Mouse (Mus musculus): Measurements from ENCODE around the gene Ift27.

The Ift27 gene

DNA sequence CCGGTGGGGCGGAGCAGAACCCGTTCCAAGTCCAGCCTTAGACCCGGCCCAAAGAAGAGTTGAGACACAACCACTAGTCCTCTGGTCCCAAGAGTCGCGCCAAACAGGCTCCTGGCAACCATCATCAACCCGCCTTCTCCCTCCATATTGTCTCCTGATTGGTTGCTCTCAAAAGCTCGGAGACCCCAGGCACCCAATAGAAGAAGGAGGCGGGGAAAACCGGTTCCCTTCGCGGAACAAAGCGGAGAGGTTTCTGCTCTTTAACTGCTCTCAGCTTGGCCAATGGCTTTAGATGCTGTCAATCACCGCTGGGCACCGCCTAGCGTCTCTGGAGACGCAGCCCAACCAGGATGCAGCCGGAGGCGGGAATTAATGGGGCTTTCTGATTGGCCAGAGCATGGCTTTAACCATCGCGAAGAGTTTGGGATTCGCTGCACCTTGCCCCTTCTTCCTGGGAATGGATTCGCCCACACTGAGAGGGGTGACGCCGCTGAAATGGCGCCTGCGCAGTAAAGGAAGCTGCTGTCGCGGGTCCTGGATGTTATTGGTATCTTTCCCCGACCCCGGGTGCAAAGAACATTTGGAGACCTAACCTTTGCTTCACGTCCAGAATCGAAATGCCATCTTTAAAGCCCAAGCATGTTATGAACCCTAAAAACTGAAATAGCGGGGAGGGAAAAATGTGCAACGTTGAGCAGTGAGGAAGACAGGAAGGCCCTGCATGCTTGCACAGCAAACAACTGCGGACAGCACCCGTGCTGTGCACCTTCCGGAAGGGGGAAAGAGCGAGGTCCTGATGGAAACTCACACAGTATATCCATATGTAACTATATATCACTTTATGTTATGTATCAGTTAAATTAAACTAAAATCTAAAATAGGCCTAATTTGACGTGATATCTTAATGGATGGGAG, at the start of gene Ift27:
TSS of gene Ift27 (minus strand) at position 136 of the 915 bp plus-strand sequence.
- DNase-seq = peak; percentile 100

DNA sequence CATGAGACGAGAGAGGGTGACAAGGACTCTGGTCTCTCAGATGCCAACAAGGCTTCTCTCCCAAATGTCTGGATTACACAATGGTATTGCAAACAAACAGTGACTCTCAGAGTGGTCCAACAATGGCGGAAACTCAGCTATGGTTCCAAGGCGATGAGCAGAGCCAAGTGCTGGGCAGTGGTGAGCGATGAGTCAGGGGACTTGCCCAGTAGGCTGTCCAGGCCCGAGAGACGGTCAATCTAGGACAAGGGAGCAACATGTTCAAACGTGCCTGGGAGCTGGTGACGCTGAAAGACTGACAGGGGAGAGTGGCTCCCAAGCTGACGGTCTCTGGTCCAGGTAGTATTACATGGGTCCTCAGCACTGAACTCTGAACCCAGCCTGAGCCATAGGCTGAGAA, 41.4 kb upstream of the Ift27 start:
- no peak for DNase-seq

DNA sequence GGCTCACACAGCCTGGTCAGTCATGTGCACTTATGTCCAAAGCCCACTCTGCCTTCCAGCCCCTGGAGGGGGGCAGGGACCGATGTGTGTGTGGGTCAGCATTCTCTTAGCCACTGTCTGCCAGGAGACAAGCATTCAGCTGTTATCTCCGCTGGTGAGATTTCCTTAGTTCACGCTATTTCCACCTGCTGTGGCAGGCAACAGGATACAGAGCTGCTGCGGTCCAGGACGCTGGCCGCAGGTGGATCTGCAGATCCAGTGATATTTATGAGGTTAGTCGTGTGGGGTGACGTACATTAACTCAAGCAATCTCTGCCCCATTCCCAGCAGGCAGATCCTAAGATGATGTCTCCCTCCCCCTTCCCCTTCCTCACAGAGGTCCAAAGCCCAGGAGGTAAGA, 37.5 kb upstream of the Ift27 start:
- no peak for DNase-seq

DNA sequence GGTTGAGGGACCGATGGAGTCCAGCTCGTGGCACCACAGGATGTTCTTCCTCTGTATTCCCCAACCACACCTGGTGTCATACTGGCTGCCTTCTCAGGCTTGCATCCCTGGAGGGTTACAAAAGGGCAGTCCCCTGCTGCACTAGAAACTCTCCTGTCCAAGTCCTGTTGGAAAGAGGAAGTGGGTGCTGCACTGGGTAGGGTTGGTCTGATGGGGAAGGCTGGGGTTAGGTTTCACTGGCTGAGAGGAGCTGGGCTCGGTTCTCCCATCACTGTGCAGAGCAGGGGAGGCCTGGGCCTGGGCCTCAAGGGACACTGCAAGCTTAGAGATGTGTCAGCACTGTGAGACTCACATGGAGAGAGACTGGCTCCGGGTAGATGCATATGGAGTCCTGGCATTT, 36.3 kb upstream of the Ift27 start:
- no peak for DNase-seq

DNA sequence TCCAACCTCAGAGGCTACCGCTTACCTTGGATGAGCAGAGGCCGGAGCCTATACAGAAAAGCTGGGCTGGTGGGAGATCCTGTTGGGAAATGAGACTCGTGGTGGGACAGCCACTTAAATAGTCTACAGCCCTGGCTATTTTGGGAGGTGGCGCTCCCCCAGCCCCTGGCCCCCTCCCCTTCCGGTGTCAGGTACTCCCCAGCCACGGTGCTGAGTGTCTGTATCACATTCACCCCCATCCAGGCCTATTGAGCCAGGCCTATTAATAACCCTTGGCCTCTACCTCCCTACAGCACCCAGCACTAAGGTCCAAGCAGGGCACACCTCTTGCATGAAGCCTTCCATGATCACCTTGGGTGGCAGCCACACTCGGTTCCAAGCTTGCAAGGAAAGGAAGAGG, 32.4 kb upstream of the Ift27 start, which contains the start of gene Pvalb:
TSS of gene Pvalb (minus strand) at position 89 of the 400 bp plus-strand sequence.
- no peak for DNase-seq

DNA sequence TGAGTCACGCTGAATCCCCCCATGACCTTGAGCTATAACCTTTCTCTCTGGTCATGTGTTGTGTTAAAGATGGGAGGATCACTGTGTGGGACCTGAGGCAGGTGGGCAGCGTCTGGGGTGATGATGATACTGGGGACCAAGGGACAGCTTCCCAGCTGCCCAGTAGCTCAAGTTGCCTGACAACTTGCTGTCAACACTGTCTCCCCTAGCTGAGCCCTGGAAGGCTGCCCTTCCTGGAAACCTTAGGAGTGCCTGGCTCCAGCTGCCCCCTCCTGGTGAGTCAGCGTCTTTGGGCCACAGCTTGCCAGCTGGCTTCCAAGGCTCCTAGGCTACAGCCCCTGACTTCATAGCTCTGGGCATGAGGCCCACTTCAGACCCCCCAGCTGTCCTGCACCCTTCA, 31.3 kb upstream of the Ift27 start:
- no peak for DNase-seq

DNA sequence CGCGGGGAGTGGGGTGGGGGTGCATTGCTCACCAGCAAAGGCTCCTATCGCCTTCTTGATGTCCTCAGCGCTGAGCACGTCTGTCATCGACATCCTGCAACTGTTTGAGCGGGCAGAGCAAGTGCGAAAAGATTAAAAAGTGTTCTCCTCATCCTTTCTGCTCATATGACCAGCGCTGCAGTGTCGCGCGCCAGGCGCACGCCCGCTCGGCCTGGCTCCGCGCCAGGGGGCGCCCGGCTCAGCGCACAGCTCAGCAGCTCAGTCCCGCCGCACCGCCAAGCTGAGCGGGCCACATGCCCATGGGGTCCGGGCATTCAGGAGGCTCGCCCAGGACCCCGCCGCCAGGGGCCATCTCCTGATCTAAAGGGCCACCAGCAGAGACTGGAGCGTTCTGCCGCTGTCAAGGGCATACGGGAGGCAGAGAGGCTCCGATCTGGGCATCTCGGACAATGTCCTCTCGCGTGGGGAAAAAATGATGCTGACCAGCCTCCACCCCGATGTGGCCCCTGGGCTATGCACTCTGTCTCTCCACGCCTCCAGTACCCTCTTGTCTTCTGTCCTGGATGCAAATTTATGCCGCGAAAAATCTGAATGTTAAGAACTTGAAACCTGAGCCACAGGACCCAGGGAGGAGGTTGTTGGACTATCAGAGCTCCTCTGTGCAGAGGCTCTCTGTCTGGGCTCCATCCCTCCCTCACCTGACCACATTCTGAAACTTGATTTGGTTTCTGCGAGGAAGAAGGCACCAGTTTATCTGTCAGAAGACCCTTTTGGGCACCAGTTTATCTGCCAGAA, 30.3 kb upstream of the Ift27 start:
- peak; percentile 41 for DNase-seq

DNA sequence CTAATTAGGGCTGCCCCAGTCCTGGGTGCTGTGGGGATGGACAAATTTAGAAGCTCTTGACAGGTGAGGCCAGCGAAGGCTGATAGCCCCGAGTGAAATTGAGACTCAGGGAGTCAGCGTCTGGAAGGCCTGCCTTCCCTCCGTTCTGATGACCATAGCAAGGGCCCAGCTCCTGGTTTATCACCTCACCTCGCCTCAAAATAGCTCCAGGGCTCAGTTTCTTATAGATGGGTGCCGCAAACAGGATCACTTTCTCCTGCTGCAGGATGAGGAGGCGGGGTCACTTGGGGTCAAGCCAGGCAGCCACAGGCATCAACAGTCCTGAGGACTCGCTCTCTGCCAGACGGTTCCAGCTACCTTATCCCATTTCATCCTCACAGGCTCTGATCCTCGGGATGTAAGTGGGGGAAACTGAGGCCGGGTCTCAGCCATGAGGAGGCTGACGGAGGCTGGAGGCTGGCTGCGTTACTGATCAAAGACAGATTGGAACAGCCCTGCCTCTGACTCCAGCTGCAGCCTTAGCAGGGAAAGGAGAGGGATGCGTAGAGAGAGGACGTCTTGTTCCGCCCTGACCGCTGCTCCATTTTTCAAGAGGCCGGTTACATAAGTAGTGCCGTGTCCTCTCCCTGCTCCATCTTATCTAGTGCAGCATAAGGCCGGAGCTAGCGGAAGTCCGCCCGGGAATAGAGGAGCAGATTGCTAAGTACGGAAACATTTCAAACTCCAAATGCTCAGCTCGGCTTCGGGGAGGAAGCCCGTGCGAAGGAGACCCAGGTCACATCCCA, 21.4 kb upstream of the Ift27 start:
- DNase-seq = no peak

DNA sequence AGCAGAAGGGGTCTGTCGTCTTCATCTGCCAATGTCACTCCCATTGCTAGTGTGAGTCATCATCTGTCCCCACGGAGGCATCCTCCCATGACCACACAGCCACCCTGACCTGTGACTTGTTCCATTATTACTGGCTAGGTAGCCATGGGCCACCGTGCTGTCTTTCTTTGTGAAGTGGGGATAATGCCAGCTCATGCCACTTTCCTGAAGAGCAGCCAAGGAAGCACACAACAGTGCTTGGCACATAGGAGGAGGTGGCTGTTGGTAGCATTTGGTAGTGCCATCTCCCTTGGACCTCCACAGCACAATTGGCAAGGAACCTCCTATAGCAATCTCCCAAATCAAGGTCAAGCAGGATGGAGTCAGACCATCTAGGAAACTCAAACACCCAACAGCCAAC, 20.4 kb upstream of the Ift27 start:
- no peak for DNase-seq

DNA sequence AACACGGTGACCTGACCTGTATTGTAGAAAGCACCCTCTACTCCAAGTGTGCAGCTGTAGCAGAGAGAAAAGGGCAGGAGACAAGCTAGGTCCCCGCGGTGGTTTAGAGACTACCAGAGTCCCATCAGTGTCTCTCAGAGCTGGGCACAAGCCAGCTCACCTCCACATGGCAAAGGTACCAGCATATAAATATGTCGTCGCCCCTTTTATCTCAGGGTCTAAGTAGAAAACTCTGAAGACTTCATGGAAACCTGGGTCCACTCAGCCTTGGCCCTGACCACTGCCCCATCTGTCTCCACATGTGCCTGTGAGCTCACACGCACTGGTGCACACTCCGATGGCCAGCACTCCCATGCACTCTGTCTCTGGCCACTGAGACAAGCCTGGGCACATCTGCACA, 15.7 kb upstream of the Ift27 start:
- DNase-seq = no peak

DNA sequence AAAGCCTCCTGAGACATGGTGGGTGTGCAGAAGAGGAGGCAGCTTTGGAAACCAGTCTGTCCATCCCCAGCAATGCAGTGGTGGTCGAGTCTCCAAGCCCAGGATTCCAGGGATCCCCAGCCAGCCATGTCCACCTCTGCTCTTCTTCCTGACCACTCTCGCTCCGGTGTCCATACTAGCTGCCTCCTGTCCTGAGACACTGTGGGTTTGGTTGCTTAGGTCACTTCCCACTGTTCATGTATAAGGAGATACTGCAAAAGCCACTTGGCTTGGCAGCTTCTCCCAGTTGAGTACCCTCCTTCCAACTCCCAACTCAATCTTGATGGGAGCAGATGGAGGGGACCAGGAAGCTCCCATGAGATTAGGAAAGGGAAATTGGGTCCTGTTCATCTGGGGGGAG, 14.6 kb upstream of the Ift27 start:
- DNase-seq = no peak

DNA sequence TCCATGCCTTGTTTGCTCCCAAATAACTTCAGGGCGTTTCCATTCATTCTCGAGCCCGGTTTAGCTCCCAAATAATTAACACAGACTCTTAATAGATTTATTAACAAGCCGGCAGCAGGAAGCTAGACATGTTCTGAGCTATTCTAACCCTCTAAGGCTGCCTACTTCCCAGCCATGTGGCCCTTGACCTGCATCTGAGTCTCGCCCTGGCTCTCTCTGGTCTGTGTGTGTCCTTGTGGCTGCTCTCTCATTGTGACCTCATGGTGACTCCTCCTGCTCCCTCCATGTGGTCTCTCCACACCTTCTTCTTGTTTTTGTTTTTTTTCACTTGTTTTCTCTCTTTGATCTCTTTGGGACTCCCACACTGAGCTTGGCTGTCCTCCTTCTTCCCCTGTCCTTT, 13.0 kb upstream of the Ift27 start:
- no peak for DNase-seq

DNA sequence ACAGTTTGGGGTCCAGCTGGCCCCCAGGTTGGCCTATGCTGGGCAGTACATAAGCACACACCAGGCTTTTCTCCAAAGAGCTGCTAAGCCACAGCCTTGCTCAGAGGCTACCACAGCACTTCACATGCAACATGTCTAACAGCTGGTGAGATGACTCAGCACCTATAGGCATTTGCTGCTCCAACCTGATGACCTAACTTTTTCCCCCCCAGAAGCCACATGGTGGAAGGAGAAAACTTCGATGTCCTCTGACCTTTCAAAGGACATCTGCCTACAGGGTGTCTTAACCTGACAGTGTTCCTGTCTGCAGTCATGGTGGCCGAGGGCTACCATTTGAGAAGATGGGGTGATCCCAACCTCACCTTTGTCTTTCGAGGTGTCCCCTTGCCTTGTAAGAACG, 11.7 kb upstream of the Ift27 start:
- DNase-seq = no peak

DNA sequence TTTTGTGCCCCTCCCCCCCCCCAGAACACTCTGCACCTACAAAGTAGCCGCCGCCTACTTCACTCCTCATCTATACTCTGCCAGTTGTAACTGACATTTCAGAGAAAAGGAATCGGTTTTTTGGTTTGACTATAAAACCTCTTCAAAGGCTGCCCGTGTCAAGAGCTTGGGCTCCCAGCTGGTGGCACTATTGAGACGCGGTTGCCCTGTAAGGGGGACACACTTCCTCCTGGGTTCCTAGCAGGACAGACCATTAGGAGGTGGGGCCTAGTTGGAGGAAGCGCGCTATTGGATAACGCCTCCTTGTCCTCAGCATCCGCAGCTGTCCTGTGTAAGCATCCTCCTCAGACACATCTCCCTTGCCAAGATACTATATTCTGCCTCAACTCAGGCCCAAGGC, 10.9 kb upstream of the Ift27 start:
- DNase-seq = no peak

DNA sequence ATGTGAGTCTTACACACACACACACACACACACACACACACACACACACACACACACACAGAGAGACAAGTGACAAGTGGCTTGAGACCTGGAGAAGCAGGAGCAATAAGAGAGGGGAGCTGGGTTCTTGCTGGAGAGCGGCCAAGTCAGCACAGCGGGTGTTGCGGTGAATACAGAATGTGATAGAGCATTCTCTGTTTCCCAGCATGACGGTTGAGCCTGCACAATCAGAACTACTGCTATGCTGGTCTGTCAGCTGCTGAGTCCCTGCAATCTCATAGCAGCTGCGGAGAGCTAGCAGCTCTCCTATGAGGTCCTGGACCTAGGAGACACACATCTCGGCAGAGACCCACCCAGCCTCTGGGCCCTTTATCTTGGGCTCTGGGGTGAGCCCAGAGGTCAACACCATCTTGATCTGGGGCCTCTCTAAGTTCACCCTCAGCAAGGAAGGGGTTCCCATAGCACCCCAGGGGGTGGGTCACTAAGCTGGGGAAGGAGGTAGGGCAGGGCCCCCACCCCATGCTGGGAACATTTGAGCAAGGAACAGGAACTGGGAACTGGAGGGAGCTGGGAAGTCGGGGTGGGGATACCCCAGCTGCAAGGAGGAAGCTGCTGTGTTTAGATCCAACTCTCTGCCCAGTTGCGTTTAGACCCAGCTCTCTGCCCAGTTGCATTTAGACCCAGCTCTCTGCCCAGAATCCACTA, 7.9 kb upstream of the Ift27 start:
- DNase-seq = no peak

DNA sequence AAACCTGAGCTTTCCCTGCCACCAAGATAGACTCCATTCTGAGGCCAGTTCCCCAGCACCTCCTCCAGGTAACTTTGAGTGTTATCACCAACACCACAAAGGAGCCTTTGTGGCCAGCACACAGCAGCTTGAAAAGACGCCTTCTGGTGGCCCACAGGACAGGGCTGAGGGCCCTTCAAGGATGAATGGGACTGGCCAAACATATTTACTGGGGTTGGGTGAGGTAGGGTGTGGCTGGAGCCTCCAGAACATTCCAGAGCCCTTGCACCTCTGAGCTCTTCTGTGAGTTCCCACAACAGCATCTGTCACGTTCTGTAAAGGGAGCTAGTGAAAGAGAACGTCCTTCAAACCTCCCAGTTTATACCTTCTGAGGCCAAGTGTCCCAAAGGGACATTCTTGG, 5.9 kb upstream of the Ift27 start:
- no peak for DNase-seq

DNA sequence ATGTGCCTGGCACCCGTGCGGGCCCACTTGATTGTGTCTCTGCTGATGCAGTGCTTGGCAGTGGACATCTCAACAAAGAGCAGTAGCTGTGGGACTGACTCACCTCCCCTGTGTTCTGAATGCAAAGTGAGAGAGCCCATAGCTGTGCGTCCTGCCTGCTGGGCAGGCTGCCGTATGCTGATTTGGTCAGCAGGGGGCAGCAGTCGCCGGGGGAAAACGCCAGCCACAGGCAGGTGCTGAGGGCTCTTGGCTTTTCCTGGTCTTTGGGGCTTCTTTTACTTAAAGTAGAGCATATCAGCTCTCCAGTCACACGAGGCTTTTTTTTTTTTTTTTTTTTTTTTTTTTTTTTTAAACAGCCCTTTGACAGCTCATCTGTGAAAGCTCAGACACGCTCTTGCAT, 4.5 kb upstream of the Ift27 start:
- peak; percentile 78 for DNase-seq

DNA sequence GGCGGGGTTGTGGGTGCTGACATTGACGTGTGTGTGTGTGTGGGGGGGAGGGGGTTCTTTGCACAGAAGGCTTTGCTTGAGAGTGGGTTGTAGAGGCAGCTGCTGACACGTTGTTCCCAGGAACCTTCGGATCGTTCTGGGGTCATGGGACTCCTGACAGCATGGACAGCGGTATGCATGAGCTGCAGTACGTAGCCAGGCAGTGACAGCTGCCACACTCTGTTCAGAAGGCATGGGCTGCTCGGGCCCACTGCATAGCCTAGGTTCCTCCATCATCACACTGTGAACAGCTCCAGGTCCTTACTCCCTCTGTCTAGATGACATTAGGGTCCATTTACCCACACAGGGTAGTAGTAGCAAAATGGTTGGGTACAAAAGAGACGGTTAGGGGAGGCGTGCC, 3.4 kb upstream of the Ift27 start:
- no peak for DNase-seq

DNA sequence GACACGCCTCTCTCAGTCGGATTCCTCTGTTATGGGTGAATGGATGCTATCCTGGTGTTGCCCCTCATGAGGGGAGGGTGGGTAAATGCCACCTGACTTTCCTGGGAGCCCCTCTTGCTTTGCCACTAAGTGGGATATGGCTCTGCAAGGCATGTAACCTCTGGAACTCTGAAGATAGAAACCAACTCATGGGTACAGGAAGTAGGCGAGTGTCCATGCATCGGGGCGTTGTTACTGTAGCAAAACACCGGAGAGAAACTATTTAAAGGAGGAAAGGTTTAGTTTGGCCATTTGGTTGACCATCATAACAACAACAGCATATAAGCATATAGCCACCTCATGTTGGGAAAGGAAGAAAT, 959 bp upstream of the Ift27 start:
- DNase-seq = no peak

DNA sequence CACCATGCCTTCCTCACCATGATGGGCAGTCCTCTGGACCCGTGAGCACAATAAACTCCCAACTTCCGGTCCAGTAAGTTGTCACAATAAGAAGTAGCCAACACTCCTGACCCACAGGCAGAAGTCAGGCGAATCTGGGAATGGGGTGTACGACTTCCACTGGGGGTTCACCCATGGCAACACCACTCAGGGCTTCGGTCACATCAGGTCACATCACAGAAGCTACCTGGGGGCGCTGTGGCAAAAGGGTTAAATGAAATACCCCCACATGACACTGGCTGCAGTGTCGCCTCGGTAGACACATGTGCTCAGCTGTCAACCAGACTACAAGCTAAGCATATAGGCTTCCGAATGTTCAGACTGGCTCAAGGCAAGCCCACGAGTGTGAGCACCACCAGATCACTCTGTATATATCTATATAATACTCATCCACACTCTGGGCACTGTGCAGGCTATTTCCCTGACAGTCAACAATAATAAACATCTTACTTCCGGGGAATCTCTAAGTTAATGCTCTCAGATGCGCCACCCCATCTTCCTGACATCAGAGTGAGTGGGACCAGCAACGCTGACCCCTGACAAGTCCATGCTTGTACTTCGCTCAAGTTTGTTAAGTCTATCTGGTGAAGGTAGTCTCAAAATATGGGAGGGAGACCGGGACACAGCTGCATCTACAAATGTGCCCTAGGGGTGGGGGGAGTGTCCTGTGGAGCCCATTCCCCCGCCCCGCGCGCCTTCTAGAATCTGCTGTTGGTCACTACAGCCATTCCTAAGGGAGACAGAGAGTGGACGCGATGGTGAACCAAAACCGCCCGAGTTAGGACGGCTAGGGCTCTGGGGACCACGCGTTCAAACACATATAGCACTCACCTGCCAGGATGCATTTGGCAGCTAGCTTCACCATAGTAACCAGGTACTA, 749 bp downstream of the Ift27 start:
- peak; percentile 69 for DNase-seq

DNA sequence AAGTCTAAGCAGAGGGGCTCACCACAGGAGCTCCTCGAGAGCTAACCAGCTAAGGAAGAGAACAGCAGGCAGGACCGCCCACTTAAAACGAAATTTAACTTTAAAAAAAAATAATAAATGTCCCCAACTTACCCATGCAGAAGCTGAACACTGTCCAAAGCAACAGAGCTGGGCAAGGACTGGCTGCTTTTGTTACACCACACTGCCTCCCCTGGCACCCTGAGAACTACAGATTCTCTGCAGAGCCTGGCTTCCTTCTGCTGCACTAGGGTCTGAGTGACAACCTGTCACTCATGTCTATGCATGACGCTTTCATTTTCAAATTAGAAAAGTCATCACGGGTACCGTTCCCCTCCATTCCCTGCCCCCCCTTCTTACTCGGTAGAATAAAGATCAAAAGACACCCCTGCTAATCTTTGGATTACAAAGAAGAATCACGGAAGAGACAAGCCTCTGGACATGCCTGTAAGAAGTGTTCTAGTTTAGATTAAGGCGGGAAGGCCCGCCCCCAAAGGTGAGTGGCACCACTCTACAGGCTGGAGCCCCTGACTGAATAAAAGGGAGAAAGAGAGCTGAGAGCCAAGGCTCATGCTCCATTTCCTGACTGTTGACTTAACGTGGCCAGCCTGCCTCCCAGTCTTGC, 1.5 kb downstream of the Ift27 start:
- DNase-seq = peak; percentile 60

Measured in cerebellum, adult 9-10 months (tissue).